Mouse (Mus musculus) MEL (cell line): ENCODE measurements around the gene Khdrbs1.

Experiments
- CHD1 ChIP-seq: IDR thresholded peaks from 2 replicates; pipeline ENCODE4 v1.6.1; 2012; ENCODE audit warnings: low read depth, mild to moderate bottlenecking, inconsistent platforms, low read length, improper control_type of control experiment
- CTCF ChIP-seq, 3 experiments: IDR thresholded peaks in 2 of 3; conservative IDR thresholded peaks in 1 of 3; 2 replicates each; pipeline ENCODE4 v1.5.1; 2011 to 2012; ENCODE audit warnings: low read length in 3 of 3, low read depth in 2 of 3, mild to moderate bottlenecking in 2 of 3, improper control_type of control experiment in 1 of 3, inconsistent platforms in 1 of 3, mixed read lengths in 1 of 3, moderate library complexity in 1 of 3; ENCODE audit not compliant: control insufficient read depth in 1 of 3, insufficient read depth in 1 of 3, poor library complexity in 1 of 3, severe bottlenecking in 1 of 3
- ETS1 ChIP-seq: IDR thresholded peaks from 2 replicates; pipeline ENCODE4 v1.6.1; 2012; ENCODE audit warnings: low read depth, mild to moderate bottlenecking, inconsistent platforms, low read length, improper control_type of control experiment, moderate library complexity
- GABPA ChIP-seq: IDR thresholded peaks from 2 replicates; pipeline ENCODE4 v1.6.1; 2012; ENCODE audit warnings: low read depth, mild to moderate bottlenecking, inconsistent platforms, low read length, improper control_type of control experiment, moderate library complexity
- GATA1 ChIP-seq: IDR thresholded peaks from 2 replicates; pipeline ENCODE4 v1.6.1; 2011; ENCODE audit warnings: low read depth, low read length, improper control_type of control experiment
- HCFC1 ChIP-seq: IDR thresholded peaks from 2 replicates; pipeline ENCODE4 v1.6.1; 2012; ENCODE audit warnings: low read depth, mild to moderate bottlenecking, inconsistent platforms, low read length, improper control_type of control experiment, moderate library complexity
- MXI1 ChIP-seq: IDR thresholded peaks from 2 replicates; pipeline ENCODE4 v1.6.1; 2011; ENCODE audit warnings: mild to moderate bottlenecking, low read depth, low read length, improper control_type of control experiment
- POLR2A ChIP-seq, 2 experiments: IDR thresholded peaks; 2 replicates each; pipeline ENCODE4 v1.6.1; 2011 to 2012; ENCODE audit warnings: low read length in 2 of 2, mild to moderate bottlenecking in 2 of 2, control low read depth in 1 of 2, improper control_type of control experiment in 1 of 2, low read depth in 1 of 2, moderate library complexity in 1 of 2; ENCODE audit not compliant: control insufficient read depth in 1 of 2, insufficient read depth in 1 of 2, poor library complexity in 1 of 2
- POLR2AphosphoS2 ChIP-seq: IDR thresholded peaks from 2 replicates; pipeline ENCODE4 v1.6.1; 2011; ENCODE audit warnings: low read length, improper control_type of control experiment
- POLR2AphosphoS5 ChIP-seq: IDR thresholded peaks from 2 replicates; pipeline ENCODE4 v1.6.1; 2012; ENCODE audit warnings: low read depth, borderline replicate concordance, mild to moderate bottlenecking, inconsistent platforms, low read length, moderate library complexity, mixed read lengths
- USF1 ChIP-seq: IDR thresholded peaks from 2 replicates; pipeline ENCODE4 v1.6.1; 2014; ENCODE audit warnings: low read depth, mild to moderate bottlenecking, inconsistent platforms, low read length, improper control_type of control experiment, moderate library complexity

GRCm38 (mm10) chr4:129746591-129746990 is 4.5 kb upstream of the Khdrbs1 start:
- TF ChIP-seq POLR2A (IDR thresholded peaks at IDR 0.05; ENCODE audit: control insufficient read depth in 1 of 2, insufficient read depth in 1 of 2, low read depth in 1 of 2, low read length in 2 of 2, poor library complexity in 1 of 2): no peak
- TF ChIP-seq POLR2AphosphoS5: no peak
- TF ChIP-seq CTCF (IDR thresholded peaks at IDR 0.05 in 2 of 3, conservative IDR thresholded peaks at IDR 0.05 in 1 of 3; ENCODE audit: control insufficient read depth in 1 of 3, insufficient read depth in 1 of 3, low read depth in 2 of 3, low read length in 3 of 3, poor library complexity in 1 of 3, severe bottlenecking in 1 of 3): no peak
- TF ChIP-seq USF1: no peak
- no peak for TF ChIP-seq POLR2AphosphoS2
- no peak for TF ChIP-seq ETS1
- TF ChIP-seq HCFC1: no peak
- no peak for TF ChIP-seq GABPA
- TF ChIP-seq GATA1: no peak
- TF ChIP-seq MXI1: no peak
- no peak for TF ChIP-seq CHD1
